Mouse (Mus musculus) ES-Bruce4 (cell line): ENCODE results near the gene Dlk1. TPM values are rescaled to one million over a fixed set of nuclear protein-coding genes. Genes with fewer than 3 reads are reported as not detected.
"Not testable (repeated sequence)": the region's sequence is repeated elsewhere in the genome, so short reads cannot be mapped to it uniquely, and the experiment has no call there.

Experiments used
- H3K27ac ChIP-seq: 2 replicates; pipeline ENCODE4 v1.5.1; 2012; ENCODE audit warnings: low read length, inconsistent platforms; ENCODE audit not compliant: insufficient read depth
- H3K27me3 ChIP-seq: 2 replicates; pipeline ENCODE4 v1.6.1; 2012; ENCODE audit warnings: mild to moderate bottlenecking, low read length, inconsistent platforms; ENCODE audit not compliant: control insufficient read depth, poor library complexity, insufficient read depth, severe bottlenecking
- H3K36me3 ChIP-seq: 2 replicates; pipeline ENCODE4 v1.6.1; 2012; ENCODE audit warnings: inconsistent platforms, mild to moderate bottlenecking, low read length, moderate library complexity; ENCODE audit not compliant: control insufficient read depth, poor library complexity, insufficient read depth, severe bottlenecking
- H3K4me1 ChIP-seq: one replicate; pipeline ENCODE4 v1.8.1; 2011; ENCODE audit warnings: low read length; ENCODE audit not compliant: control insufficient read depth, insufficient read depth
- H3K4me3 ChIP-seq: 2 replicates; pipeline ENCODE4 v1.5.1; 2011; ENCODE audit warnings: low read depth, mild to moderate bottlenecking, low read length
- H3K9ac ChIP-seq: 2 replicates; pipeline ENCODE4 v1.6.1; 2012; ENCODE audit warnings: low read depth, mild to moderate bottlenecking, inconsistent platforms; ENCODE audit not compliant: poor library complexity, severe bottlenecking
- H3K9me3 ChIP-seq: replicated peaks from 2 replicates; pipeline ENCODE4 v1.6.1; 2012; ENCODE audit warnings: mild to moderate bottlenecking, low read length, inconsistent platforms; ENCODE audit not compliant: control insufficient read depth, poor library complexity, insufficient read depth, severe bottlenecking
- CTCF ChIP-seq: IDR thresholded peaks from one replicate; pipeline ENCODE4 v1.8.1; 2011; ENCODE audit warnings: low read depth, low read length
- EP300 ChIP-seq: IDR thresholded peaks from 2 replicates; pipeline ENCODE4 v1.6.1; 2011; ENCODE audit warnings: low read depth, low read length; ENCODE audit not compliant: insufficient read depth
- POLR2A ChIP-seq: IDR thresholded peaks from one replicate; pipeline ENCODE4 v1.8.1; 2011; ENCODE audit warnings: low read length; ENCODE audit not compliant: insufficient read depth
- polyA plus RNA-seq: library from polyadenylated mRNA; stranded (reverse); fragments of >200 nt; gene quantifications from 2 replicates; pipeline ENCODE4 v1.2.4, GENCODE M21; 2011; ENCODE audit warnings: low read depth; ENCODE audit not compliant: missing spikeins, insufficient read depth, insufficient read length

Gene Dlk1
- polyA plus RNA-seq, 1 experiment = 2.8 TPM

GRCm38 (mm10) chr12:109474187-109474606 lies 21.6 kb downstream of the Dlk1 start:
- H3K36me3 ChIP-seq = no peaks in the 10 kb centered on the region
- H3K27ac ChIP-seq = no peak overlapping the region
- no peaks in the 10 kb centered on the region for H3K4me1 ChIP-seq
- H3K27me3 ChIP-seq = no peaks in the 10 kb centered on the region
- no peak overlapping the region for H3K9ac ChIP-seq
- no peaks in the 10 kb centered on the region for H3K9me3 ChIP-seq
- no peak for TF ChIP-seq CTCF
- TF ChIP-seq POLR2A = no peak
- no peak for TF ChIP-seq EP300
- no peak overlapping the region for H3K4me3 ChIP-seq

GRCm38 (mm10) chr12:109475501-109475900 lies 22.9 kb downstream of the Dlk1 start:
- H3K36me3 ChIP-seq = no peaks in the 10 kb centered on the region
- H3K27ac ChIP-seq = no peak overlapping the region
- no peak overlapping the region for H3K9ac ChIP-seq
- H3K27me3 ChIP-seq = no peaks in the 10 kb centered on the region
- no peaks in the 10 kb centered on the region for H3K4me1 ChIP-seq
- no peak for TF ChIP-seq EP300
- TF ChIP-seq CTCF = no peak
- no peak for TF ChIP-seq POLR2A
- no peak overlapping the region for H3K4me3 ChIP-seq
- no peaks in the 10 kb centered on the region for H3K9me3 ChIP-seq

GRCm38 (mm10) chr12:109486525-109486924 lies 33.9 kb downstream of the Dlk1 start:
- H3K9ac ChIP-seq, H3K27me3 ChIP-seq, H3K4me1 ChIP-seq, H3K36me3 ChIP-seq, H3K27ac ChIP-seq, H3K4me3 ChIP-seq, H3K9me3 ChIP-seq: not testable (repeated sequence)

- TF ChIP-seq EP300 (no peak), CTCF (no peak), POLR2A (no peak)
- Histone ChIP-seq H3K9me3 (no peaks in the 10 kb centered on the region), H3K4me1 (no peaks in the 10 kb centered on the region), H3K27me3 (no peaks in the 10 kb centered on the region), H3K9ac (no peak overlapping the region), H3K4me3 (no peak overlapping the region), H3K27ac (no peak overlapping the region), H3K36me3 (no peaks in the 10 kb centered on the region)
These were observed 39.1 kb downstream of the Dlk1 start for GRCm38 (mm10) chr12:109491701-109492100.

GRCm38 (mm10) chr12:109493381-109493780 lies 40.8 kb downstream of the Dlk1 start:
- Histone ChIP-seq H3K36me3 (no peaks in the 10 kb centered on the region), H3K4me3 (no peak overlapping the region), H3K9ac (no peak overlapping the region), H3K27ac (no peak overlapping the region), H3K27me3 (no peaks in the 10 kb centered on the region), H3K9me3 (no peaks in the 10 kb centered on the region), H3K4me1 (no peaks in the 10 kb centered on the region)
- TF ChIP-seq POLR2A (no peak), CTCF (no peak), EP300 (no peak)

GRCm38 (mm10) chr12:109495016-109495644 lies 42.5 kb downstream of the Dlk1 start:
- H3K27ac ChIP-seq = no peak overlapping the region
- H3K9me3 ChIP-seq = no peaks in the 10 kb centered on the region
- TF ChIP-seq EP300 = no peak
- TF ChIP-seq POLR2A = no peak
- TF ChIP-seq CTCF = no peak

More at GRCm38 (mm10) chr12:109495016-109495644, 42.5 kb downstream of the Dlk1 start:
- Histone ChIP-seq H3K9ac (no peak overlapping the region), H3K4me1 (no peaks in the 10 kb centered on the region), H3K4me3 (no peak overlapping the region), H3K36me3 (no peaks in the 10 kb centered on the region), H3K27me3 (no peaks in the 10 kb centered on the region)
